Mouse (Mus musculus) forebrain, postnatal 0 days (tissue): ENCODE results near the gene Ska3. TPM values are rescaled to one million over a fixed set of nuclear protein-coding genes. Genes with fewer than 3 reads are reported as not detected.

ENCODE experiments used
- ATAC-seq: fragments of 200-750 bp; cut with Nextera tagmentation; 2 replicates; pipeline ENCODE4 v1.8.0; 2017; ENCODE audit warnings: mild to moderate bottlenecking, moderate library complexity
- DNase-seq: peaks from one replicate; pipeline ENCODE4 v3.0.0-alpha.2; 2015
- H3K27ac ChIP-seq: fragments of 300-500 bp; sonication (generic); 2 replicates; pipeline ENCODE4 v1.5.1; 2014; ENCODE audit warnings: low read depth, mild to moderate bottlenecking, antibody characterized with exemption, low read length, moderate library complexity, mixed read lengths
- H3K27me3 ChIP-seq: fragments of 300-500 bp; sonication (generic); 2 replicates; pipeline ENCODE4 v1.6.1; 2014; ENCODE audit warnings: mild to moderate bottlenecking, low read length, mixed read lengths; ENCODE audit not compliant: insufficient read depth
- H3K36me3 ChIP-seq: fragments of 300-500 bp; sonication (generic); 2 replicates; pipeline ENCODE4 v1.6.1; 2014; ENCODE audit warnings: mild to moderate bottlenecking, moderate library complexity; ENCODE audit not compliant: insufficient read depth
- H3K4me1 ChIP-seq: fragments of 300-500 bp; sonication (generic); 2 replicates; pipeline ENCODE4 v1.6.1; 2014; ENCODE audit warnings: antibody characterized with exemption; ENCODE audit not compliant: insufficient read depth
- H3K4me2 ChIP-seq: fragments of 300-500 bp; sonication (generic); 2 replicates; pipeline ENCODE4 v1.6.1; 2014; ENCODE audit warnings: low read depth, mild to moderate bottlenecking, moderate library complexity
- H3K4me3 ChIP-seq: fragments of 300-500 bp; sonication (generic); 2 replicates; pipeline ENCODE4 v1.5.1; 2014; ENCODE audit warnings: low read depth, low read length, mixed read lengths
- H3K9ac ChIP-seq: fragments of 300-500 bp; sonication (generic); 2 replicates; pipeline ENCODE4 v1.6.1; 2014; ENCODE audit warnings: mild to moderate bottlenecking
- H3K9me3 ChIP-seq: fragments of 300-500 bp; sonication (generic); 2 replicates; pipeline ENCODE4 v1.6.1; 2016; ENCODE audit warnings: low read length
- CTCF ChIP-seq: sonication (generic); IDR thresholded peaks from 2 replicates; pipeline ENCODE4 v1.5.1; 2016; ENCODE audit warnings: antibody characterized with exemption, control low read depth, low read depth
- WGBS: fragments of 180-500 bp; shearing (Covaris S2); extraction: QIAGEN DNeasy Blood & Tissue Kit; methylation state at CpG from one replicate; pipeline ENCODE4 v1.1.7; 2014; 5-methylcytosine and 5-hydroxymethylcytosine counted together
- polyA plus RNA-seq: library from polyadenylated mRNA; unstranded; fragments of >200 nt; fragmentation: Nextera tagmentation; extraction: Ambion mirVana; gene quantifications from 2 replicates; pipeline ENCODE4 v1.2.1, GENCODE M21; 2015
- total RNA-seq: library from RNA; depleted of rRNA; stranded (reverse); fragments of >200 nt; gene quantifications from 2 replicates; pipeline ENCODE4 v1.2.3, GENCODE M21; 2014; rRNA removed

The Ska3 gene
- total RNA-seq (4.7 and 5.4 TPM in 2 replicates), polyA plus RNA-seq (3.9 and 6.2 TPM in 2 replicates)

DNA sequence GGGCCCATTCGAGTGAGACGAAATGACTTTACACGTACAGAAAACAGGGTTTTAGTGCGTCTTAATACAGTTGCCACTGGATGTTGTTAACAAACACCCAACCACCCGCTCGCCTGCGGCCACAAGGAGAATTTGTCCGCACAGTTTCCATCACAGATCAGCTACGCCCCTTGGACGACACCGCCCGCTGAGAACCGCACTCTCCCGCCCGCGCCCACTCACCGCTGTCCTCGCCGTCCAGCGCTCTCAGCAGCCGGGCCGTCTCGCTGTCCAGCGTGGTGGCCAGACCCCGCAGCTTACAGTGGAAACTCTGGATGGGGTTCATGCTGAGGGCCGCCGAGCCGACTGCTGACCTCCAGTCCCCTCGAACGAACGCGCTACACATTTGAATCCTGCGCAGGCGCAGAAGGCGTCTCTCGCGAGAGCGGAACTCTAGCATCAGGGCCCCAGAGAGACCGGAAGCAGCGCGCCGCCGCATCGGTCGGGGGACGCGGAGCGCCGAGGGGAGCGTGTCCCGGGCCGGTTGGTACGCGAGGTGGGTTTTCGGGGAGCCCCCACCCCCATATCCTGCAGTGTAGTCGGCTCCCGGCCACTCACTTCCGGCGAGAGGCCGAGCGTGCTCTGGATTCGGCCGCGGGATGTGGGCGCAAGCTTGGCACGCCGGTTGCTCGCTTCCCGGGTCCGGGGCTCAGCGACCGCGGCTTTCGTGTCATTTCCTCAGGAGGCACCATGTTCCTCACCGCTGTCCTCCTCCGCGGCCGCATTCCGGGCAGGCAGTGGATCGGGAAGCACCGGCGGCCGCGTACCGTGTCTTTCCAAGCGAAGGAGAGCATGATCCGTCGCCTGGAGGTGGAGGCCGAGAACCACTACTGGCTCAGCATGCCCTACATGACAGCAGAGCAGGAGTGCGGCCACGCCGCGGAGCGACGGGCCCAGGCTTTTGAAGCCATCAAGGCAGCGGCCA lies at the start of gene Ska3, which contains the start of gene Mrpl57:
Ska3 (minus strand) TSS at position 398 of the 964 bp plus-strand sequence.
Mrpl57 (plus strand) TSS at position 447 of the 964 bp plus-strand sequence.
- 1% methylated on average over 96 of the region's 96 CpGs for WGBS
- ATAC-seq = peak; percentile 98

DNA sequence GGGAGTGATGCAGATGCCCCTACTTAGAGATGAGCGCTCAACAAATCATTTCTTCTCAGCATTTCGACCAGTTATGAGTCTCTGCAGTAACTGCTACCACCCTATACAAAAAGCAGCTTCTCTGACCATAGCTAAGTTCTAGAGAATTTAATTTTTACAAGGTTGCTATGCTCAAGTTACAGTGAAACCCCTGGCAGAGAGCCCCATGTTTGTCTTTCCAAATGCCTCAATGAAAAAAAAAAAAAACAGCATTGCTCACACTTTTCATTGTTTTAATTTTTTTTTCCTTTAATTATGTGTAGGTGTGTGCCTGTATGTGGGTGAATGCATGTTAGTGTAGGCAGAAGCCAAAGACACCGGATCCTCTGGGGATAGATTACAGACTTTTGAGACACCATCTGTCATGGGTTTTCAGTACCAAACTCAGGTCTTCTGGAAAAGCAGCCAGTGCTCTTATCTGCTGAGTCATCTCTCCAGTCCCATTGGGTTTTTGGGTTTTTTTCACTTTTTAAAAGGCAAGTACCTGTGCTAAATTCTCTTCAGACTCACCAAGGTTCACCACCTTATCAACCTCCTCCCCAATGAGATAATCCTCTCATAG lies 40.8 kb upstream of the Ska3 start:
- WGBS = 83% methylated on average over 3 of the region's 3 CpGs
- Histone ChIP-seq H3K9ac (no peak overlapping the region), H3K27me3 (no peaks in the 10 kb centered on the region), H3K4me1 (no peaks in the 10 kb centered on the region), H3K9me3 (no peaks in the 10 kb centered on the region), H3K4me3 (no peak overlapping the region), H3K36me3 (peaks cover 33% of the 10 kb centered on the region), H3K27ac (no peak overlapping the region), H3K4me2 (no peak overlapping the region)
- TF ChIP-seq CTCF = no peak
- ATAC-seq = no peak
- no peak for DNase-seq

More for the DNA sequence above, at the start of gene Ska3, which contains the start of gene Mrpl57:
- Histone ChIP-seq H3K9ac (peak within 1 kb of the TSS; percentile 92), H3K27me3 (no peaks in the 10 kb centered on the region), H3K4me1 (peaks cover 11% of the 10 kb centered on the region; the same call in 1 of the 2 replicates), H3K36me3 (no peaks in the 10 kb centered on the region), H3K4me2 (peak within 1 kb of the TSS; percentile 83), H3K4me3 (peak within 1 kb of the TSS; percentile 89), H3K27ac (peak within 1 kb of the TSS; percentile 94), H3K9me3 (no peaks in the 10 kb centered on the region)
- peak; percentile 95 for DNase-seq
- peak; percentile 14; the same call in 1 of the 2 replicates for TF ChIP-seq CTCF

- H3K36me3 ChIP-seq = peaks cover 38% of the 10 kb centered on the region
- ATAC-seq = no peak
Measured at GRCm38 (mm10) chr14:57865256-57865655, 39.3 kb upstream of the Ska3 start.

GRCm38 (mm10) chr14:57863129-57863528 lies 37.1 kb upstream of the Ska3 start:
- H3K9me3 ChIP-seq = no peaks in the 10 kb centered on the region
- DNase-seq = no peak
- H3K4me1 ChIP-seq = no peaks in the 10 kb centered on the region
- 78% methylated on average over 2 of the region's 2 CpGs for WGBS
- no peak overlapping the region for H3K4me3 ChIP-seq
- TF ChIP-seq CTCF = no peak
- peaks cover 39% of the 10 kb centered on the region for H3K36me3 ChIP-seq
- no peak overlapping the region for H3K9ac ChIP-seq
- H3K27me3 ChIP-seq = no peaks in the 10 kb centered on the region
- no peak for ATAC-seq
- no peak overlapping the region for H3K27ac ChIP-seq
- H3K4me2 ChIP-seq = no peak overlapping the region

More at GRCm38 (mm10) chr14:57865256-57865655, 39.3 kb upstream of the Ska3 start:
- no peaks in the 10 kb centered on the region for H3K27me3 ChIP-seq
- H3K4me2 ChIP-seq = no peak overlapping the region
- TF ChIP-seq CTCF = no peak
- no peak overlapping the region for H3K27ac ChIP-seq
- DNase-seq = no peak
- H3K9me3 ChIP-seq = no peaks in the 10 kb centered on the region
- H3K4me3 ChIP-seq = no peak overlapping the region
- WGBS = 87% methylated on average over 3 of the region's 3 CpGs
- no peaks in the 10 kb centered on the region for H3K4me1 ChIP-seq
- H3K9ac ChIP-seq = no peak overlapping the region

GRCm38 (mm10) chr14:57861987-57862412 lies 36.0 kb upstream of the Ska3 start:
- Histone ChIP-seq H3K27ac (no peak overlapping the region), H3K4me3 (no peak overlapping the region), H3K27me3 (no peaks in the 10 kb centered on the region), H3K9me3 (no peaks in the 10 kb centered on the region), H3K4me1 (no peaks in the 10 kb centered on the region), H3K36me3 (peaks cover 37% of the 10 kb centered on the region), H3K4me2 (no peak overlapping the region), H3K9ac (no peak overlapping the region)
- no peak for TF ChIP-seq CTCF
- ATAC-seq (no peak), DNase-seq (no peak)
- 92% methylated on average over 4 of the region's 4 CpGs for WGBS

- DNase-seq (no peak), ATAC-seq (no peak)
- no peaks in the 10 kb centered on the region for H3K9me3 ChIP-seq
- no peak overlapping the region for H3K27ac ChIP-seq
- no peak overlapping the region for H3K4me2 ChIP-seq
- peaks cover 25% of the 10 kb centered on the region for H3K36me3 ChIP-seq
- no peak overlapping the region for H3K4me3 ChIP-seq
- no peak for TF ChIP-seq CTCF
- no peaks in the 10 kb centered on the region for H3K27me3 ChIP-seq
- H3K4me1 ChIP-seq = no peaks in the 10 kb centered on the region
- H3K9ac ChIP-seq = no peak overlapping the region
Measured at GRCm38 (mm10) chr14:57859520-57859919, 33.5 kb upstream of the Ska3 start.
